ENCODE assay signal across 27 mouse cellular contexts in genomic region chr4:72001221-72001875, GRCm38 (mm10).
A peak's percentile ranks its signal among the peaks of the same experiment; 100 is the strongest.
DNase-seq lines count a peak whose midpoint lies in the region; ATAC-seq and TF ChIP-seq lines count a peak whose summit lies in the region.
"Had no signal": no experiment of that assay in that cellular context is flagged by ENCODE, and none has a peak within 500 bp of the region (broad histone marks: within the 10 kb centered on the region; RNA-seq: fewer than 3 reads in every experiment).

No protein-coding gene starts in this region.

- H3K27me3 ChIP-seq in cerebellum, adult 2 months (ENCODE audit: control insufficient read depth, insufficient read depth, low read length) = no peaks in the 10 kb centered on the region
- no peaks in the 10 kb centered on the region for H3K27me3 ChIP-seq in lung, embryonic 14.5 days (ENCODE audit: insufficient read depth, low read length)
- H3K27me3 ChIP-seq: kidney, embryonic 15.5 days; limb, embryonic 15.5 days; liver, embryonic 15.5 days; midbrain, embryonic 13.5 days; Patski; stomach, embryonic 15.5 days had no signal

- intact Hi-C loops in heart, postnatal 36 days (cut with DNase I) = no loop called here

- H3K4me2 ChIP-seq in lung, embryonic 14.5 days = no peak overlapping the region
- H3K4me2 ChIP-seq: kidney, embryonic 15.5 days; limb, embryonic 15.5 days; liver, embryonic 15.5 days; midbrain, embryonic 13.5 days; stomach, embryonic 15.5 days had no signal

- no peaks in the 10 kb centered on the region; the same call in 1 of the 2 replicates for H3K9me3 ChIP-seq in lung, embryonic 14.5 days (ENCODE audit: low read depth, low read length)
- H3K9me3 ChIP-seq: heart, embryonic 10.5 days; kidney, embryonic 15.5 days; limb, embryonic 15.5 days; liver, embryonic 15.5 days; stomach, embryonic 15.5 days had no signal

- WGBS in cerebellum, adult 2 months = 75% methylated on average over 2 of the region's 2 CpGs
- WGBS in lung, embryonic 14.5 days = 60% methylated on average over 2 of the region's 2 CpGs

- no peak overlapping the region for H3K27ac ChIP-seq in cerebellum, adult 2 months (ENCODE audit: insufficient read depth, low read length)
- no peak overlapping the region for H3K27ac ChIP-seq in lung, embryonic 14.5 days (ENCODE audit: low read depth)
- H3K27ac ChIP-seq: gastrocnemius, adult 2 months; heart, embryonic 10.5 days; kidney, embryonic 15.5 days; limb, embryonic 15.5 days; liver, embryonic 15.5 days; midbrain, embryonic 13.5 days; stomach, embryonic 15.5 days had no signal

- peak; percentile 15 to 31 for DNase-seq in cerebellum, postnatal 10 days
- no peak for DNase-seq in cerebellum, adult 2 months
- peak; percentile 77 for DNase-seq in lung, embryonic 14.5 days
- DNase-seq in lung, adult 18-20 months = no peak
- peak; percentile 44 for DNase-seq in adipocyte (ENCODE audit: low spot score)
- DNase-seq in forelimb bud, embryonic 11.5 days (ENCODE audit: low read depth, low spot score) = peak; percentile 2
- no peak for DNase-seq in heart, postnatal 36 days
- no peak for DNase-seq in thymus, postnatal 14 days
- DNase-seq: adrenal gland, adult 2 months; cerebellum, adult 11-12 months; cerebellum, postnatal 25 days; forebrain, postnatal 0 days; gastrocnemius, adult 2 months; kidney, postnatal 4 days; lung, postnatal 14 days; right cerebral cortex, adult 18-20 months; thymus, postnatal 36 days had no signal

- no peaks in the 10 kb centered on the region for H3K4me1 ChIP-seq in cerebellum, adult 2 months (ENCODE audit: control insufficient read depth, insufficient read depth, low read length)
- H3K4me1 ChIP-seq in lung, embryonic 14.5 days (ENCODE audit: insufficient read depth) = no peaks in the 10 kb centered on the region
- H3K4me1 ChIP-seq: heart, embryonic 10.5 days; kidney, embryonic 15.5 days; limb, embryonic 15.5 days; liver, embryonic 15.5 days; midbrain, embryonic 13.5 days; stomach, embryonic 15.5 days had no signal

- TF ChIP-seq CTCF in cerebellum, adult 2 months (IDR thresholded peaks at IDR 0.05; ENCODE audit: borderline replicate concordance, insufficient read depth, low read depth, low read length) = no peak
- no peak for TF ChIP-seq CTCF in lung, embryonic 14.5 days (IDR thresholded peaks at IDR 0.05; ENCODE audit: low read depth)

- no peak overlapping the region for H3K4me3 ChIP-seq in cerebellum, adult 2 months (replicated peaks; ENCODE audit: insufficient read depth, low read depth, low read length)
- H3K4me3 ChIP-seq in lung, embryonic 14.5 days (ENCODE audit: low read depth, low read length) = no peak overlapping the region
- H3K4me3 ChIP-seq: gastrocnemius, adult 2 months; heart, embryonic 10.5 days; kidney, embryonic 15.5 days; limb, embryonic 15.5 days; liver, embryonic 15.5 days; midbrain, embryonic 13.5 days; stomach, embryonic 15.5 days had no signal

- H3K36me3 ChIP-seq in lung, embryonic 14.5 days (ENCODE audit: insufficient read depth) = no peaks in the 10 kb centered on the region
- H3K36me3 ChIP-seq: heart, embryonic 10.5 days; kidney, embryonic 15.5 days; limb, embryonic 15.5 days; liver, embryonic 15.5 days; midbrain, embryonic 13.5 days; stomach, embryonic 15.5 days had no signal

- peak; percentile 49; the same call in 1 of the 2 replicates for ATAC-seq in lung, embryonic 14.5 days (ENCODE audit: insufficient read depth)
- ATAC-seq: CD4-positive, CD25-positive, alpha-beta regulatory T cell, adult 4 months; forebrain, postnatal 0 days; hindbrain, embryonic 16.5 days; intestine, embryonic 16.5 days; midbrain, embryonic 13.5 days; Patski had no signal

- TF ChIP-seq POLR2A in cerebellum, adult 2 months (IDR thresholded peaks at IDR 0.05; ENCODE audit: borderline replicate concordance, insufficient read depth, low read length) = no peak

- H3K9ac ChIP-seq in lung, embryonic 14.5 days = no peak overlapping the region
- H3K9ac ChIP-seq: forebrain, postnatal 0 days; kidney, embryonic 15.5 days; limb, embryonic 15.5 days; liver, embryonic 15.5 days; midbrain, embryonic 13.5 days; stomach, embryonic 15.5 days had no signal

Comparison
In these comparisons a context has a peak if more than half of its experiments do, and no peak if none do; other contexts are left out.
1. DNase-seq: peak in cerebellum, postnatal 10 days (2 of 2), lung, embryonic 14.5 days (single experiment), adipocyte (single experiment) and forelimb bud, embryonic 11.5 days (single experiment); none in cerebellum, adult 2 months (0 of 2), lung, adult 18-20 months (0 of 2), heart, postnatal 36 days (0 of 2) and thymus, postnatal 14 days (single experiment).